Mouse (Mus musculus): Measurements from ENCODE around the gene Fancl.
"Not testable (repeated sequence)": the region's sequence is repeated elsewhere in the genome, so short reads cannot be mapped to it uniquely, and the experiment has no call there.

The Fancl gene

GRCm38 (mm10) chr11:26385971-26386370, at the start of gene Fancl:
TSS of gene Fancl (plus strand) at chr11:26386135.
- no peak for DNase-seq (ENCODE audit: low read depth, low spot score)

GRCm38 (mm10) chr11:26336848-26337247, 49.1 kb upstream of the Fancl start:
- no peak for DNase-seq (ENCODE audit: low read depth, low spot score)

GRCm38 (mm10) chr11:26370176-26370575, 15.8 kb upstream of the Fancl start:
- DNase-seq (ENCODE audit: low read depth, low spot score): not testable (repeated sequence)

GRCm38 (mm10) chr11:26371980-26372379, 14.0 kb upstream of the Fancl start:
- DNase-seq (ENCODE audit: low read depth, low spot score): not testable (repeated sequence)

GRCm38 (mm10) chr11:26374132-26374531, 11.8 kb upstream of the Fancl start:
- DNase-seq (ENCODE audit: low read depth, low spot score): no peak

- DNase-seq (ENCODE audit: low read depth, low spot score): no peak
Observed at GRCm38 (mm10) chr11:26378074-26378473, 7.9 kb upstream of the Fancl start.

GRCm38 (mm10) chr11:26381499-26381898, 4.4 kb upstream of the Fancl start:
- no peak for DNase-seq (ENCODE audit: low read depth, low spot score)

- no peak for DNase-seq (ENCODE audit: low read depth, low spot score)
Observed at GRCm38 (mm10) chr11:26386678-26387077, 743 bp downstream of the Fancl start.

GRCm38 (mm10) chr11:26387087-26387611, 1.2 kb downstream of the Fancl start:
- DNase-seq (ENCODE audit: low read depth, low spot score): peak; percentile 90

- DNase-seq (ENCODE audit: low read depth, low spot score): no peak
Observed at GRCm38 (mm10) chr11:26395561-26395960, 9.6 kb downstream of the Fancl start.

- no peak for DNase-seq (ENCODE audit: low read depth, low spot score)
Observed at GRCm38 (mm10) chr11:26412972-26413371, 27.0 kb downstream of the Fancl start.

GRCm38 (mm10) chr11:26421472-26421871, 35.5 kb downstream of the Fancl start:
- no peak for DNase-seq (ENCODE audit: low read depth, low spot score)

GRCm38 (mm10) chr11:26434229-26434628, 48.3 kb downstream of the Fancl start:
- DNase-seq (ENCODE audit: low read depth, low spot score): no peak

GRCm38 (mm10) chr11:26437818-26438217, 51.9 kb downstream of the Fancl start:
- DNase-seq (ENCODE audit: low read depth, low spot score): no peak

- DNase-seq (ENCODE audit: low read depth, low spot score): no peak
Observed at GRCm38 (mm10) chr11:26441121-26441520, 55.2 kb downstream of the Fancl start.

- DNase-seq (ENCODE audit: low read depth, low spot score): no peak
Observed at GRCm38 (mm10) chr11:26444374-26444773, 58.4 kb downstream of the Fancl start.

- no peak for DNase-seq (ENCODE audit: low read depth, low spot score)
Observed at GRCm38 (mm10) chr11:26449789-26450188, 63.9 kb downstream of the Fancl start.

GRCm38 (mm10) chr11:26450636-26451035, 64.7 kb downstream of the Fancl start:
- no peak for DNase-seq (ENCODE audit: low read depth, low spot score)

- no peak for DNase-seq (ENCODE audit: low read depth, low spot score)
Observed at GRCm38 (mm10) chr11:26451228-26451627, 65.3 kb downstream of the Fancl start.

- no peak for DNase-seq (ENCODE audit: low read depth, low spot score)
Observed at GRCm38 (mm10) chr11:26452693-26453092, 66.8 kb downstream of the Fancl start.

- no peak for DNase-seq (ENCODE audit: low read depth, low spot score)
Observed at GRCm38 (mm10) chr11:26454081-26454480, 68.1 kb downstream of the Fancl start.

- DNase-seq (ENCODE audit: low read depth, low spot score): no peak
Observed at GRCm38 (mm10) chr11:26477037-26477739, 91.3 kb downstream of the Fancl start.

GRCm38 (mm10) chr11:26481691-26482242, 95.8 kb downstream of the Fancl start:
- no peak for DNase-seq (ENCODE audit: low read depth, low spot score)

Measured in embryo, embryonic 11.5 days (tissue).